Mouse (Mus musculus): Measurements from ENCODE around the gene Bckdha.
A peak's percentile ranks its signal among the peaks of the same experiment; 100 is the strongest.

The Bckdha gene

DNA sequence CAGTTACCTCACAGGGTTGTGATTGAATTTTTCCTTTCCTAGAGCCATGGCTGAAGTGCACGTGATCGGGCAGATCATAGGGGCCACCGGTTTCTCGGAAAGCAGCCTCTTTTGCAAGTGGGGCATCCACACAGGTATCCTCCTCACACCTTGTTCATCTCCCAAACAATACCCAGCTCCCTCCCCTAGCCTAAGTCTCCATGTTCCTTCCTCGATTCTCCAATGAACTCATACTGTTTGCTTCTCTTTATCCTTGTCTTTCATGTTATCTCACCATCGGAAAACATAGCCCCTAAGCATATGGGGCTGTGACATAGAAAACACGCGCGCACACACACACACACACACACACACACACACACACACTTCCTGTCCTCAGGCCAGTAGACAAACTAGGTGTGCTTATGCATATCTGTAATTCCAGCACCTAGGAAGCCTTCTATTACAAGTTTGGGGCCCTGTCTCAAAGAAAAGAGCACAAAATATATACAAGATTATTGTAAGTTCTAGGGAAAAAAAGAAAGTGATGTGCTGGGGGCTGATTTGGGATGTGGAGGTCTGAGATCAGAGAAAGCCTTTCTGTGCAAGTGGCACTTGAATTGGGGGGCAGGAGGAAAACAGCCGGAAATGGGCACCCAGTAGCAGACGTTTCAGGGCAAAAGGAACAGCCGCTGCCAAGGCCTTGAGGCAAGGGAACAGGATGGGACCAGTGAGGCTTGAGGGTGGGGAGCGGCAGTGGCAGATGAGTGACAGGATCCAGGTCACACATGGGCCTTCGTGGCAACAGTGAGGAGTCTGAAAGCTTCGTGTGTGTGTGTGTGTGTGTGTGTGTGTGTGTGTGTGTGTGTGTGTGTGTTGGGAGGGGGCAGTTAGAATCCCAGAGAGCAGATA is 22.8 kb upstream of the Bckdha start:
- DNase-seq (ENCODE audit: low read depth, low spot score) = peak; percentile 75

GRCm38 (mm10) chr7:25680514-25681258 is 21.9 kb upstream of the Bckdha start, which contains the start of gene B9d2:
B9d2 (plus strand) TSS chr7:25680780.
- peak; percentile 98 for DNase-seq (ENCODE audit: low read depth, low spot score)

GRCm38 (mm10) chr7:25679971-25680370 is 21.2 kb upstream of the Bckdha start:
- DNase-seq (ENCODE audit: low read depth, low spot score) = no peak

DNA sequence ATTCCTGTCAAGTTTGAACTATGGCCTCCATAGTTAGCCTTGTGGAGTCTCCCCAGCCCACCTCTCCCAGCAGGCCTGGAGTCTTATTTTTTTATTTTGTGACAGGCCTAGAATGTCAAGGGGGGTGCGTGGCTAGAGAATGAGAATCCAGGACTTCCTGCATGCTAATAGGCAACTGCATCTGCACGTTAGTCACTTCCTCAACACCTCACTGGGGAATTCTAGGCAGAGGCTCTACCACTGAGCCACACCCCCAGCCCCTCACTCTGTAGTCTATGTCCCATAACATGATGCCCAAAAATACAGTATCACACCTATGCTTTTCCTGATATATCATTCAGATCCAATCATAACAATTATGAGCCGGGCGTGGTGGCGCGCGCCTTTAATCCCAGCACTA is 18.2 kb upstream of the Bckdha start:
- DNase-seq (ENCODE audit: low read depth, low spot score) = no peak

GRCm38 (mm10) chr7:25676085-25676781 is 17.5 kb upstream of the Bckdha start:
- DNase-seq (ENCODE audit: low read depth, low spot score) = no peak

DNA sequence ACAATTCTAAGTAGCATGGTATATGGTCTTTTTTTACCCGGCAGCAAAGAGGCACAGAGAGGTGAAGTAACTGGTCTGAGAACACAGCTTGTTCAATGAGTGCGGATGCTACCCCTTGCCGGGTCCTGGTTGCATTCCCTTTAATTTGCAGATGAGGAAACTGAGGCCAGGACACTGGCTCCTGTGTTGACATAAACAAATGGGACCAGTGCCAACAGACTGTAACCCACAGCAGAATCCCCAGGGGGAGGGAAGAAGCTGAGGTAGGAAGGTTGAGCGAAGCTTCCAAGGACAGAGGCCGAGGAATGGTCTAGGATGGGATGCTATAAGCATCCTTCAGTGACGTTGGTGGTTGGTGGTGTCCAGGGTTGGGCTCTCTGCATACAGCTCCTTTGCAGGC is 16.6 kb upstream of the Bckdha start:
- DNase-seq (ENCODE audit: low read depth, low spot score) = no peak

DNA sequence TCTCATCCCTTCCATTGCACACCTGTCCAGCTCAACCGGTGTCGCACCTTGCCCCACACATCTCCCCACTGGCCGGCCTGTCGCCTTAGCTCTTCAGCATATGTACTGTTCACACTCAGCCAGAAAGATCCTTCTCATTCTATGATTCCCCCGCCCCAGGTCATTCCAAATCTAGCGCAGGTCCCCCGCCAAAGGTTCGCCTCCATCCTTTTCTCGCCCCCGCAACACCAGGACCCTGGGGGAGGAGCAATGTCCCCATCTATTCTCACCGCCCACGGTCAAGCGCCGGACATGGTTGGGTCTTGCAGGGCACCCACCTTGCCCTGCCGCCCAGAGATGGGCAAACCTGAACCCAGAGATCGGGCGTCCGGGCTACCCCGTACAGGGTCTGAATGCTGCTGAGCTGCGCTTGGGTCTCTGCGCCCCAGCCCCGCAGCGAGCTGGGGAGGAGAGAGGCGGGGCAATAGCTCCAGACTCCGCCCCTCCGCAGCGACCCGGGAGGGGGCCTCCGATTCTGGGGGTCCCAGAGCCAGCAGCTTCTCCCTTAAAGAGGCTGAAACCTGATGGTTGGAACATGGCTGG is 16.0 kb upstream of the Bckdha start, which contains the start of gene Tmem91:
Tmem91 (minus strand) TSS at position 448 of the 582 bp plus-strand sequence.
- DNase-seq (ENCODE audit: low read depth, low spot score) = no peak

DNA sequence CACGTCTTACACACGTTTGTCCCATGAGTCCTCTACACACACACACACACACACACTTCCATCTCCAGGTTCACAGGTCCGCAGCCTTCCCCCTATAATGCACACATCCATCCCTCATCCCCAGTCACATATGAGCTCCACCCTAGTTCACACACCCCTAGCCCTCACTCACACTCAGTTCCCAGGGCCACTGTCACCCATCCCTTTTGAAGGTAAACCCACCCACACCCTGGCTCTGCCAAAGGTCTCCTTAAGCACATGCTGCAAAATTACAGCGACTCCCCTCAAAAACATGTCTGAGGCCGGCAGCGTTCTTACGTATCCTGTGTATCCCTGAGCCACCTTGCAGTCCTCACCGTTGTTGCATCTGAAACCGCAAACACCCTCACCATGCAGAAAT is 15.5 kb upstream of the Bckdha start:
- DNase-seq (ENCODE audit: low read depth, low spot score) = no peak

DNA sequence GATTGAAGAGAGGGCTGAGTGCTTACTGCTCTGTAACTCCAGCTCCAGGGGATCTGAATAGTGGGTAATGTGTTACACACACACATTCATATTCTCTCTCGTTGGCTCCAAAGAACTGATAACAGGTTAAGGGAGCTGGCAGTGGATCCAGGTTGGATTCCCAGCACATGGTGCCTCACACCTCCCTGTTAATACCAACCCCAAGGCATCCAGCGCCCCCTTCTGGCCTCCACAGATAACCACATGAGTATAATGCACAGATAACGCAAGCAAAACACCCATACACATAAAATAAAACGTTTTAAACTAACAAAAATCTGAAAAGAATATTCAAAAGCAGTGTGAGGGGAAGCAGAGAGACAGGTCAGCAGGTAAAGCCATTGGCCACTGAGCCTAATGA is 13.7 kb upstream of the Bckdha start:
- no peak for DNase-seq (ENCODE audit: low read depth, low spot score)

DNA sequence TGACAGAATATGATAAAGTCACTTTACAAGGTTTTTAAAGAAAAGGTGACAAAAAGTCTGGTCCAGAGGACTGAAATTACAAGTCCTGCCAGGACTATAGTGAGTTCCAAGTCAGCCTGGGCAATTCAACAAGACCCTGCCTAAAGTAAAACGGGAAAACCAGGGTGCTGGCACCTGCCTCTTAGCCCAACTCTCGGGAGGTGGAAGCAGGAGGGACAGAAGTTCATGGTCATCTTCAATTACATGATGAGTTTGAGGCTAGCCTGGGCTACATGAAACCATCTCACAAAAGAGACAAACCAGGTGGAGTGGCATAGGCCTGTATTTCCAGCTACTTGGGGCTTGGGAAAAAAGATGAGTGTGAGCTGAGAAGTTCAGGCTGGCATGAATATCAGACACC is 12.9 kb upstream of the Bckdha start:
- no peak for DNase-seq (ENCODE audit: low read depth, low spot score)

GRCm38 (mm10) chr7:25670096-25670495 is 11.3 kb upstream of the Bckdha start:
- no peak for DNase-seq (ENCODE audit: low read depth, low spot score)

GRCm38 (mm10) chr7:25669631-25670030 is 10.8 kb upstream of the Bckdha start:
- no peak for DNase-seq (ENCODE audit: low read depth, low spot score)

GRCm38 (mm10) chr7:25669158-25669557 is 10.4 kb upstream of the Bckdha start:
- DNase-seq (ENCODE audit: low read depth, low spot score) = no peak

DNA sequence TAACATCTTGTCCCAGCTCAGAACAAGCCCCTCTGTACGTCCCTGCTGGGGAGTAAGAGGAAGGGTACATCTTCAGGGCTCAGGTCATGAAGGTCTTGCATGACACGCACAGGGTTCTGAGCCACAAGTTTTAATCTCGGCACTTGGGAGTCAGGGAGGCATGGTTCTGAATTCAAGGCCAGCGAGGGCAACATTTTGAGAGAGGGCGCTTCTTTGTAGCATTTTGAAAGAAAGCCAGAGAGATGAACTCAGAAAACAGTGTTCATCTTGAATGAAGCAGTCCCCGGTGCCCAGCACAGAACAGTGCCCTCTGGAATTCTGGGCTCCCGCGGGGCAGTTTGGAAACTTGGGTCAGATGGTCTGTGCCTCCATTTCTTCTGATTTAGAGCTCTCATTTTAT is 7.6 kb upstream of the Bckdha start:
- no peak for DNase-seq (ENCODE audit: low read depth, low spot score)

- no peak for DNase-seq (ENCODE audit: low read depth, low spot score)
Observed at GRCm38 (mm10) chr7:25657785-25658184, 996 bp downstream of the Bckdha start.

DNA sequence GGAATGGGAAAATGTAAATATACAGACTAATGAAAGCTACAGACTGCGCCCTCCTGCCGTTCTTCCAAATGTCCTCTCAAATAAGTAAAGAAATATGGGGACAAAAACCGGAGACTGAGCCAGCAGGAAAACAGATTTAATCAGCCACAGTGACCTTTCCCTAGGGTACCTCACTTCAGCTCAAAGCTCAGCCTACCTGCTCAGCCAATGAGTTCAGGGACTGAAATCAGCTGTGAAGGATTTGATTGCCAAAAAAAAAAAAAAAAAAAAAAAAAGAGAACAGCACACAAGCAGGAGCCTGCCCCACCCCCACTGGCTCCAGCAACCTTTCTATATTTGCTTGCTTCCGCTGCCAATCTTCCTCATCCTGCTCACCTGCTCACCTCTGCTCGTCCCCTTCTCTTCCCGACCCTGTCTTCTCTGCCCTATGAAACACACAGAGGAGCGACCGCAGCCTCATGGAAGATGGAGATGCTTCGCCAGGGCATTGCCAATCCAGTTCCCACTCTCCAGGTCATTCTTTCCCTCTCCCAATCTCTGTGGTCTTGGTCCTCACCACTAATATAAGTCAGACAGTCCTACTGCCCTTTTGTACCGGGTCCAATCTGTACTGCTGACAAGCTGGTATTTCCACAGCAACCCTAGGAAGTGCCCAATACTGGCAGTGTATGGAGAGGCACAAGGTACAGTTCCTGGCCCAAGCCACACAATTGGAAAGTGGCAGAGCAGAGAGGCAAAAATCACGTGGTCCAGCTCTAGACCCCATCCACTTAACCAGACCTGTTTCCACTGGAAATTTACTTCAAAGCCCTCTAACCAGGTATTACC is 3.0 kb downstream of the Bckdha start:
- DNase-seq (ENCODE audit: low read depth, low spot score) = no peak

GRCm38 (mm10) chr7:25652244-25652759 is 6.5 kb downstream of the Bckdha start:
- no peak for DNase-seq (ENCODE audit: low read depth, low spot score)

- DNase-seq (ENCODE audit: low read depth, low spot score) = no peak
Observed at GRCm38 (mm10) chr7:25651281-25651680, 7.5 kb downstream of the Bckdha start.

- no peak for DNase-seq (ENCODE audit: low read depth, low spot score)
Observed at GRCm38 (mm10) chr7:25649839-25650238, 8.9 kb downstream of the Bckdha start.

DNA sequence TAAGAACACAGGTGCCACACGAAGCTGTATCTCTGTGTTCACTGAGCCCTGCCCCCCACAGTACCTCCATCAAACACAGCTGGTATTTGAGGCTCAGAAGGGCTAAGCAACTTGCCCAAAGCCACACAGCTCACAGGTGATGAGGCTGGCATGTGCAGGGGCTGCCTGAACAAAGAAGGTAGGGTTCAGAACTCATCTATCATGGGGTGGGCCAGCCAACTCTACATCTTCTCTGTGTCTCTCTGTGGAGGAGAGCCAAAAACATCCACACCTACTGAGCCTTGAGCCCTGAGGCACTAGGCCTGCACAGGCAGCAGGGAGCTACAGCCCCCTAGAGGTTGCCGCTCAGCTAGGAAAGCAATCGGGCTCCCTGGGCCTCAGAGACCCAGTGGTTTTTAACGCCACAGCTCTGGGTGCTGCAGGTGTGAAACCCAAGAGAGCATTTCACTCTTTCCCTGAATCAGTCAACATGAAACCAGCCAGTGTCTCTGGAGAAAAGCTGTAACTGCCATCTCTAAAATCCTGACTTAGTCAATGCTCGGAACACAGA is 11.1 kb downstream of the Bckdha start:
- peak; percentile 66 for DNase-seq (ENCODE audit: low read depth, low spot score)
